Mouse (Mus musculus): ENCODE data around the gene Hoxb4. TPM values are rescaled to one million over a fixed set of nuclear protein-coding genes. Genes with fewer than 3 reads are reported as not detected.

The Hoxb4 gene
- total and polyA plus RNA-seq, 3 experiments = 2.7 to 5.5 (median 3.3) TPM

- dilution Hi-C loops (cut with MboI; ENCODE audit: extremely low pct_ligation_motif_present, extremely low pct_unique_long_range_greater_than_20kb, low sequenced_read_pairs) (no loop called here), in situ Hi-C loops (cut with MboI; ENCODE audit: low pct_ligation_motif_present, low pct_unique_long_range_greater_than_20kb, low sequenced_read_pairs) (no loop called here)
- DNase-seq (ENCODE audit: extremely low read depth) = no peak
- H3K27ac ChIP-seq (ENCODE audit: insufficient read depth, low read depth) = no peak overlapping the region
- H3K4me3 ChIP-seq (replicated peaks in 1 of 3; ENCODE audit: low read depth in 2 of 3, low read length in 2 of 3, poor library complexity in 1 of 3) = no peak overlapping the region
- no peak overlapping the region for H3K4me2 ChIP-seq (ENCODE audit: insufficient read depth, low read depth, poor library complexity, severe bottlenecking)
- peaks cover 94% of the 10 kb centered on the region for H3K27me3 ChIP-seq (replicated peaks)
- H3K9me3 ChIP-seq (replicated peaks; ENCODE audit: low read length) = peaks cover 2% of the 10 kb centered on the region
- no peaks in the 10 kb centered on the region for H3K36me3 ChIP-seq (replicated peaks in 1 of 2; ENCODE audit: control insufficient read depth in 1 of 2, insufficient read depth in 1 of 2, low read length in 1 of 2)
- peaks cover 3 to 5% of the 10 kb centered on the region in 2 experiments; a peak in 3 of 4 replicates for H3K4me1 ChIP-seq (ENCODE audit: control insufficient read depth in 1 of 2, insufficient read depth in 2 of 2)
- H3K9ac ChIP-seq (ENCODE audit: insufficient read depth, low read depth) = no peak overlapping the region
- no peaks in the 10 kb centered on the region for H3K79me2 ChIP-seq (replicated peaks; ENCODE audit: control insufficient read depth, extremely low read depth, insufficient read depth, poor library complexity, severe bottlenecking)
- no peak for TF ChIP-seq ZMIZ1 (IDR thresholded peaks at IDR 0.05; ENCODE audit: low read depth, low read length)
- no peak for TF ChIP-seq USF1 (IDR thresholded peaks at IDR 0.05; ENCODE audit: low read depth, low read length)
- no peak for TF ChIP-seq MAFK (IDR thresholded peaks at IDR 0.05; ENCODE audit: insufficient replicate concordance, low read length)
- TF ChIP-seq MXI1 (IDR thresholded peaks at IDR 0.05; ENCODE audit: low read depth, low read length) = no peak
- no peak for TF ChIP-seq KAT2A (IDR thresholded peaks at IDR 0.05; ENCODE audit: insufficient replicate concordance, low read length)
- no peak for TF ChIP-seq POLR2A (IDR thresholded peaks at IDR 0.05; ENCODE audit: low read depth, low read length)
- TF ChIP-seq RCOR1 (conservative IDR thresholded peaks at IDR 0.05; ENCODE audit: low read depth, low read length) = no peak
- no peak for TF ChIP-seq ETS1 (conservative IDR thresholded peaks at IDR 0.05; ENCODE audit: low read depth, low read length)
- TF ChIP-seq SIN3A (IDR thresholded peaks at IDR 0.05; ENCODE audit: low read length) = no peak
- TF ChIP-seq MAX (IDR thresholded peaks at IDR 0.05; ENCODE audit: low read length) = no peak
- TF ChIP-seq BHLHE40 (IDR thresholded peaks at IDR 0.05; ENCODE audit: low read depth, low read length) = no peak
- TF ChIP-seq ELF1 (IDR thresholded peaks at IDR 0.05; ENCODE audit: low read depth, low read length) = no peak
- TF ChIP-seq NRF1 (IDR thresholded peaks at IDR 0.05; ENCODE audit: low read depth, low read length) = no peak
- no peak for TF ChIP-seq ZNF384 (IDR thresholded peaks at IDR 0.05; ENCODE audit: low read depth, low read length)
- no peak for TF ChIP-seq RAD21 (IDR thresholded peaks at IDR 0.05; ENCODE audit: low read depth, low read length)
- no peak for TF ChIP-seq MYC (IDR thresholded peaks at IDR 0.05; ENCODE audit: low read depth, low read length)
- no peak for TF ChIP-seq ZC3H11A (IDR thresholded peaks at IDR 0.05; ENCODE audit: low read depth, low read length)
- TF ChIP-seq MEF2A (IDR thresholded peaks at IDR 0.05; ENCODE audit: borderline replicate concordance, low read depth, low read length) = no peak
- no peak for TF ChIP-seq CTCF (conservative IDR thresholded peaks at IDR 0.05 in 1 of 2, IDR thresholded peaks at IDR 0.05 in 1 of 2; ENCODE audit: low read depth in 2 of 2, low read length in 2 of 2)
Measured at GRCm38 (mm10) chr11:96279421-96280233, 38.4 kb upstream of the Hoxb4 start.
